Mouse (Mus musculus) frontal cortex, postnatal 14 days (tissue): ENCODE data around the gene Rasal3.

Experiments used
- DNase-seq, 2 experiments: peaks; one replicate each; pipeline ENCODE4 v3.0.0; 2022; ENCODE audit warnings: low spot score in 2 of 2

The Rasal3 gene

DNA sequence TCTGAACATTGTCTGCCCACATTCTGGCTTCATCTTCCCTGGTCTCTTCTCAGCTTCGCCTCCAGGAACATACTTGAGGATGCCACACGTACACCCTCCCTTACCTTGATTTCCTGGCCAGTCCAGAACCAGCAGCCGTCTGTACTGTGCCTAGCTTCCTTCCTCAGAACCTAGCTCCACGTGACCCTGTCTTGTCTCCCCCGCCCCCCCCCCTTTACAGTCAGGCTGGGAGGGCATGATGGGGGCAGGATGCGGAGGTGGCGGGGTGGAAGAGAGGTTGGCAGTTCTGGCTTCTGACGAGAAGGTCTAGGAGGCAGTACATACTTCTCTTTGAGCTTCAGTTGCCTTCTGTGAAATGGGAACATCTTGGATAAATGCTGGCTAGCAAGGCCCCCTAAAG lies at the start of gene Rasal3:
Rasal3 (minus strand) TSS at position 167 of the 400 bp plus-strand sequence.
- no peak for DNase-seq

DNA sequence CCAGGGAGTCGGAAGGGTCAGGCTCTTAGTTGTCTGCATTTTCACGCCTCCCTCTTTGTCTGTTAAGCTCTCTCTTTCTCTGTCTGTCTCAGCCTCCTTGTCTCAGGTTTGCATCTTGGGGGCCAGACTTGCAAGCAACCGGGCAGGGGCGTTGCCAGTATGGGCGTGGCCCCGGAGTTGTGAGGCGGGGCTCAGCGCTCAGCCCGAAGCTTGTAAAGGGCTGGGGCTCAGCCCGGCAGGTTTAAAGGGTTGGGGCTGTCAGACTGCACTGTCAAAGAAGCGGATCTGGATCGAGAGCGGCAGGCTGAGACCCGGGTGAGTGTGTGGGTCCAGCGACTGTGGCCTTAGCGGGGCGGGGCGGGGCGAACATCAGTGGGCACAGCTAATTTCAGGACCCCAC lies 49.1 kb upstream of the Rasal3 start, which contains the start of gene Cyp4f39:
Cyp4f39 (plus strand) TSS at position 242 of the 400 bp plus-strand sequence.
- no peak for DNase-seq

DNA sequence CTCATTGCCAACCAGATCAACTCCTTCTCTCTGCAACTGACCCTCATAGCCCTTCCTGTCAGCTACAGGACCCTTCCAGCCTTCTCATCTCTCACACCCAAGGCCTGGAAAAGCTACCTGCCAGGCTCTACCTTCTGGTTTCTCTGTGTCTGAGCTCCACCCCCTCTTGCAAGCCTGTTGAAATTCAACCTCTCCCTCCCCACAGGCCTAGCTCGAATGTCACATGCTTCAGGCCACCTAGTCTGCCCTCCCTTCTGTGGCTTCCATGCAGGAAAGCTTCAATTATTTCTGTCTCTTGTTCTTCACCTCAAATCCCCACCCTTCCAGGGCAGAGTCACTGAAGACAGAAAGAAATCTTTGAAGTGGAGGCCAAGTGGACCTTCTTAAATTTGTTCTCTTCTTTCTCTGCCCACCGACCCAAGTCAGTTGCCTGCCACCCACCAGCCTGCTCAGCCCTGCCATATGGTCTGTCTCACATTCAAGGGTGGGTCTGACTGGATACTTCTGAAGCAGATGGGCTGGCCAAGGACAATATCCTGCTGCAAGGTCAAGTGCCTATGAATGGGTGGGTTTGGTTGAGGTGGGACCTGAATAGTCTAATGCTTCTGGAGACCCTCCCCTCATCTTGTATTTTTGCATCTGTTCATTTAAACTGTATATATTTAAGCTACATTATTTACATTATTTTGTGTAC lies 47.6 kb upstream of the Rasal3 start:
- no peak for DNase-seq

DNA sequence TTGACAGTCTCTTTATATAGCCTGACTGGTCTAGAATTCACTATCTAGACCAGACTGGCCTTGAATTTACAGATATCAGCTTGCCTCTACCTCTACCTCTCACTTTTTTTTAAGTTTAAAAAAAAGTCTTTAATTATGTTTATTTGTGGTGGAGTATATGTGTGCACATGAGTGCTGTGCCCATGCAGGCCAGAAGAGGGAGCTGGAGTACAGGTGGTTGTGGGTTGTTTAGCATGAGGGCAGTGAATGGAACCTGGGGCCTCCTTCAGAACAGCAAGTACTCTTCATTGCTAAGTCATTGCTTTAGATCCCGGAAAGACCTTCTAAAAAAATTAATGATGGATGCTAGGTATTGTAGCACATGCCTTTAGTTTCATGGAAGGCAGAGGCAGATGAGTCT lies 45.7 kb upstream of the Rasal3 start:
- DNase-seq: no peak

DNA sequence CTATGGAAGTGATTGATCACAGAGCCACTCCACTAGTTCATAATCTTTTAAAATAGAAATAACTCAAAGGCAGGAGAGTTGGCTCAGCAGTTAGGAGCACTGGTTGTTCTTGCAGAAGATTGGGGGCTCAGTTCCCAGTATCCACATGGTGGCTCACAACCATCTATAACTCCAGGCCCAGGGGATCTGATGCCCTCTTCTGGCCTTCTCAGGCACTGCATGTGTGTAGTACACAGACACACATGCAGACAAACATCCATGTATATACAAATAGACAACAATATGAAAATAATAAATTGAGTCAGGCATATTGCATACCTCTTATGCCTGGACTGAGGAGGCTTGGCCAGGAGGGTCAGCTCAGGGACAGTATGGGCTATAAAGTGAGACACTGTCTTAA lies 43.8 kb upstream of the Rasal3 start:
- DNase-seq: no peak

DNA sequence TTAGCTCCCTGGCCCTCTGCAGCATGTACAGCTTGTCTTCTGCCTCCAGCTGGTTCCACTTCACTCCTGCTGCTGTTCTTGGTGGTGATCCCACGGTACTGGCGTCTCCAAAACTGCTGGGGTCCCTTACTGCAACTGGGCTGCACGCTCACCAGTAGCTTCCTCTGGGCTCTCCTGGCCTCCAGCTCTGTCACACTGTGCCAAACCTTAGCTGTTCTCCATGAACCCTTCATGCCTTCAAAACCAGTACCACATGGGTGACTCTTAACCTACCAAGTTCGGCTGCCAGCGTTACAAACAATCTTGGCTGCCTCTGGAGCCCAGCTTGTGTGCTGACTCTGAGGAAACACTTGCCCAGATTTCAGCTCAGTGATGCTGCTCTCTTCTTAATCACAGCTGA lies 41.6 kb upstream of the Rasal3 start:
- no peak for DNase-seq

GRCm38 (mm10) chr17:32443245-32443644 lies 39.9 kb upstream of the Rasal3 start:
- DNase-seq: no peak

- no peak for DNase-seq
Observed at GRCm38 (mm10) chr17:32437106-32437505, 33.7 kb upstream of the Rasal3 start.

DNA sequence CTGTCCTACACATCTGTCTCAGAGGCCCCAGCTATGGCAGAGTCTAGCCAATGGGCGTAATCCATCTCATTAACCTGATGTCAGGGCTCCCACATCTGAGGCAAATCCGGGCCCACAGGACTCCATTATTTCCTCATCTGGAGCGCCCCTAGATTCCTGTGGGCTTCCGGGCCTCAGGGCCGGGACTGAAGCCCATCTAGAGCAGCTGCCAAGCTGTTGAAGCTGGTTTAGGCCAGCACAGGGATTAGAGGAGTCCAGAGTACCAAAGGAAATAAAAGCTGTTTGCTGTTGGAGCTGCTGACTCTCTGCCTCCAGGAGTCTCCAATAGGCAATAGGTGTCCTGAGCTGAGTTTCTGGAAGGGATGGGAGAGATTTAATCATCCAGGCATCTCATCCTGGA lies 31.8 kb upstream of the Rasal3 start:
- no peak for DNase-seq

- no peak for DNase-seq
Observed at GRCm38 (mm10) chr17:32434324-32434723, 30.9 kb upstream of the Rasal3 start.

GRCm38 (mm10) chr17:32431972-32432371 lies 28.6 kb upstream of the Rasal3 start:
- no peak for DNase-seq

DNA sequence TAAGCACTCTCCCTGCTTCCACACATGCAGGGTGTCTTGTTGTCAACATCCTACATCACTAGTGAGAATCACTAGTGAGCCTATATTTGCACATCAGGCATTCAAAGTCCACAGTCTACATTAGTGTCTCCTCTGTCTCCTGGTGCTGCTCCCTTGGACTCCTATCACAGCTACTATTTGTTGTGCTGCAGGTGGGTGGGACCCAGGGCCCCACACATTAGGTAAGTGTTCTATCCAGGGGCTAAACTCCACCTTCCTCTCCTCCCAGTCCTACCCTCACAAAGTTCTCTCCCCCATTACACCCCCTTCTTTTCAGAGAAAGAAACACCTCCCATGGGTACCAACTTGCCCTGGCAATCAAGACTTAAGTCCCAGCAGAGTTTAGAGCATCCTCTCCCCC lies 23.2 kb upstream of the Rasal3 start:
- DNase-seq: no peak

- DNase-seq: no peak
Observed at GRCm38 (mm10) chr17:32424034-32424433, 20.7 kb upstream of the Rasal3 start, which contains the start of gene Pglyrp2. Gene Pglyrp2 (minus strand): TSS chr17:32424167.

GRCm38 (mm10) chr17:32420781-32421180 lies 17.4 kb upstream of the Rasal3 start:
- DNase-seq: no peak

- no peak for DNase-seq
Observed at GRCm38 (mm10) chr17:32419989-32420388, 16.6 kb upstream of the Rasal3 start.

GRCm38 (mm10) chr17:32416771-32417170 lies 13.4 kb upstream of the Rasal3 start:
- no peak for DNase-seq

DNA sequence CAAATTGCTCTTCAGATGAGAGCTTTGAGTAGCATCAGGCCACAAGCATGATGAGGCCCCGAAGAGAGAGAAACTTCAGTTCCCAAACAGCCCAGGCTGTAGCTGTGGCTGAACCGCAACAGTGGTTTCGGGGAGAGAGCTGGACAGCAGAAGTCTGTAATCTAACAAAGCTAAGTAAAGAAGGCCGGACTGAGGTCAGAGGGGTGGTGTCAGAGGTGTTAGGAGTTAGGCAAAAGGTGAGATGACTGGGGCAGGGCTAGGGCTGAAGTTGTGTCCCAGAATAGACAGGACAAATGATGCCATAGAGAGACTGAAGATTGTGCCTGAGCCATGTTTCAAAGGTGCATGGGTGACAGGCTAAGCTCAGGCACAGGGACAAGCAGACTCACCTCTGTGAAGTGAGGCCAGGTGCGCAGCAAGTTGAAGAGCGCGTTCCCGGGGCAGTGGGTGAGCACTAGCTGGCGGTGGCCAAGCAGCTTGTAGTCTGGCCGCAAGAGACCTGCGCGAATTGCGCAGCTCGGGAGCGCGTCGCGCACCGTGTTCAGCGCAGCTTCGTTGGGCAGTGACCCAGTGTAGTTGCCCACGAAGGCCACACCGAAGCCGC lies 12.1 kb upstream of the Rasal3 start:
- DNase-seq: no peak

GRCm38 (mm10) chr17:32411898-32412297 lies 8.5 kb upstream of the Rasal3 start:
- no peak for DNase-seq

DNA sequence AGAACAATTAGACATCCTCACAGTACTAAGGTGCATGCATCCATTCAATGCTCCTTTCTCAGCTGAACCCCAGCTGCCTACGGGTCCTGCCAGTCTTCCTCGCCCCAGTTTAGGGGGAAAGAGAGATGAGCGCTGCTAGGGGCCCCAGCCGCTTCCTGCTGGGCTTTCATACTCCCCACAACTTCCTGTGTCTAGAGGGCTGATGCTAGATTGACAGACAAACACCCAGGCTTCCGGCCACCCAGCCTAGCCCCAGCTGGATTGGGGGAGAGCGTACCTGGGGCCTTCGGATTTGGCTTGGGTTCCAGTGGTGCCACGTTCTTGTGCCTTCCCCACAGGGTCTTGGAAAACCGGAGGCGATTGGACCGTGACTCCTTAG lies 615 bp downstream of the Rasal3 start:
- DNase-seq: no peak

- DNase-seq: no peak
Observed at GRCm38 (mm10) chr17:32402011-32402778, 1.2 kb downstream of the Rasal3 start.

GRCm38 (mm10) chr17:32396266-32396665 lies 7.1 kb downstream of the Rasal3 start:
- no peak for DNase-seq

DNA sequence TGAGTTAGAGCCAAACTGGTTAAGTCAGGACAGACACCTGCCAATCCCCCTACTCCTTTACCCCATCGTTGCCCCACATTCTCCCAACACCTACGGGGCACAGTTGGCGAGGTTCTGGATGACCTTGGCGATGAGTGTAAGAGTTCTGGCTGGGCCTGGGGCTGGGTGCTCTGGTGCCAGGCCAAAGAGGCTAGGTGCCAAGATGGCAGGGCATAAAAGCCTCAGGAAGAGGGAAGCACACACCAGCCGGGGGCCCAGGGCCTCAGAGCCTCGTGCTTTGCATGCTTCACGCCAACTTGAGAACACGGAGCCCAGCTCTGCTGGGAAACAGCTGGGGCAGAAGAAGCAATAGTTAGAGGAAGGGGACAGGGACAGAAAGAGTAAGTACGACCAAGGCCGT lies 9.4 kb downstream of the Rasal3 start:
- no peak for DNase-seq
